Mouse (Mus musculus): Measurements from ENCODE around the gene Tenm2. TPM values are rescaled to one million over a fixed set of nuclear protein-coding genes. Genes with fewer than 3 reads are reported as not detected.

Tenm2 gene
- polyA plus RNA-seq, 1 experiment from 2014 or later = 30.2 TPM

DNA sequence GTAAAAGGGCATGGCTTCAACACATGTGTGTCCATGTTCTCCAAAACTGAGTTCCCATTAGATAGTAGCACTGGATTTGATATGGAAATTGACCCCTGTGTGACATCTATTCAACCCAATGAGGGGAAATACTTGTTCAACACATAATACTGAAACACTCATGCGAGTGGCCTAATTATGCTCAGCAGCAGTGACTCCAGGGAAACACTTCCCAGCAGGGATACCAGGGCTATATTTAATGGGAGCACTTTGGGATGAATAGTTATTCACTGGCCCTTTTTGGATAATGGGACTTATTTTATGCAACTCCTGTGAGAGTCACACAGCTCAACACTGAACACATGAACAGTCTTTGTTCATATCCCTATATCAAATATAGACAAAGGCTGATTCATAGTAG, 588.6 kb downstream of the Tenm2 start:
- H3K9ac ChIP-seq = no peak overlapping the region
- no peak overlapping the region for H3K4me3 ChIP-seq (replicated peaks; ENCODE audit: low read length)
- 0 out of 2 replicates have a peak, but pooled peaks cover 3% of the 10 kb centered on the region for H3K4me1 ChIP-seq (replicated peaks; ENCODE audit: control insufficient read depth, insufficient read depth, low read length)
- H3K36me3 ChIP-seq (replicated peaks; ENCODE audit: control insufficient read depth, insufficient read depth) = no peaks in the 10 kb centered on the region
- no peak for DNase-seq (ENCODE audit: low spot score)
- no peaks in the 10 kb centered on the region for H3K27me3 ChIP-seq (ENCODE audit: control insufficient read depth, insufficient read depth, low read length)
- H3K27ac ChIP-seq = no peak overlapping the region
- H3K9me3 ChIP-seq (ENCODE audit: control insufficient read depth, low read length) = no peaks in the 10 kb centered on the region
- no peak overlapping the region for H3K4me2 ChIP-seq (replicated peaks)
- 45% methylated on average over 1 of the region's 1 CpGs for WGBS
- ATAC-seq (ENCODE audit: low FRiP score) = no peak

DNA sequence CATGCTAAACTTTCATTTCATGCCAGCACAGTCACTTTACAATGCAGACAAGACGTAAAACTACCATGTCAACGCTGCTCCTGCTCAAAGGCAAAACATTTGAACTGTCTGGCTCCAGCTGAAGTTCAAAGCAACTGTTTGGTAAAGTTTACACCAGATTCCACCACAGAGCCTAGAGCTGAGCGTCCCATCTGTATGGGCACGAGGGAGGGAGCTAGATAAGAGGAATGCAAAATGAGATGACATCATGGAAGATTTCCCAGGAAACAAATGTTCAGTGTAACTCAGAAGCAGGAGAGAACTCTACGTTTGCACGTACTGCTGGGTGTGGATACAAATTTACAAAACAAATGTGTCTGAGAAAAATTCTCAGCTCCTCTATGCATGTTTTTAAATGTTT, 600.7 kb downstream of the Tenm2 start:
- 0 out of 2 replicates have a peak, but pooled peaks cover 11% of the 10 kb centered on the region for H3K4me1 ChIP-seq (replicated peaks; ENCODE audit: control insufficient read depth, insufficient read depth, low read length)
- no peak overlapping the region for H3K4me2 ChIP-seq (replicated peaks)
- no peak for ATAC-seq (ENCODE audit: low FRiP score)
- no peak overlapping the region for H3K9ac ChIP-seq
- DNase-seq (ENCODE audit: low spot score) = no peak
- H3K9me3 ChIP-seq (ENCODE audit: control insufficient read depth, low read length) = no peaks in the 10 kb centered on the region
- no peak overlapping the region for H3K4me3 ChIP-seq (replicated peaks; ENCODE audit: low read length)
- H3K27ac ChIP-seq = no peak overlapping the region
- no peaks in the 10 kb centered on the region for H3K36me3 ChIP-seq (replicated peaks; ENCODE audit: control insufficient read depth, insufficient read depth)
- no peaks in the 10 kb centered on the region for H3K27me3 ChIP-seq (ENCODE audit: control insufficient read depth, insufficient read depth, low read length)
- 37% methylated on average over 6 of the region's 6 CpGs for WGBS

GRCm38 (mm10) chr11:36632201-36632600, 603.6 kb downstream of the Tenm2 start:
- no peak overlapping the region for H3K4me3 ChIP-seq (replicated peaks; ENCODE audit: low read length)
- no peaks in the 10 kb centered on the region for H3K36me3 ChIP-seq (replicated peaks; ENCODE audit: control insufficient read depth, insufficient read depth)
- DNase-seq (ENCODE audit: low spot score) (no peak), ATAC-seq (ENCODE audit: low FRiP score) (no peak)
- 0 out of 2 replicates have a peak, but pooled peaks cover 11% of the 10 kb centered on the region for H3K4me1 ChIP-seq (replicated peaks; ENCODE audit: control insufficient read depth, insufficient read depth, low read length)
- no peaks in the 10 kb centered on the region for H3K9me3 ChIP-seq (ENCODE audit: control insufficient read depth, low read length)
- no peaks in the 10 kb centered on the region for H3K27me3 ChIP-seq (ENCODE audit: control insufficient read depth, insufficient read depth, low read length)
- H3K4me2 ChIP-seq (replicated peaks) = no peak overlapping the region
- no peak overlapping the region for H3K9ac ChIP-seq
- H3K27ac ChIP-seq = no peak overlapping the region

- H3K27ac ChIP-seq = no peak overlapping the region; the same call in 1 of the 2 replicates
- no peak overlapping the region for H3K9ac ChIP-seq
- H3K4me1 ChIP-seq (replicated peaks; ENCODE audit: control insufficient read depth, insufficient read depth, low read length) = no peaks in the 10 kb centered on the region; the same call in 1 of the 2 replicates
- ATAC-seq (ENCODE audit: low FRiP score) (no peak), DNase-seq (ENCODE audit: low spot score) (no peak)
- H3K4me2 ChIP-seq (replicated peaks) = no peak overlapping the region
- H3K27me3 ChIP-seq (ENCODE audit: control insufficient read depth, insufficient read depth, low read length) = no peaks in the 10 kb centered on the region
- no peak overlapping the region for H3K4me3 ChIP-seq (replicated peaks; ENCODE audit: low read length)
- no peaks in the 10 kb centered on the region for H3K36me3 ChIP-seq (replicated peaks; ENCODE audit: control insufficient read depth, insufficient read depth)
- H3K9me3 ChIP-seq (ENCODE audit: control insufficient read depth, low read length) = no peaks in the 10 kb centered on the region
- WGBS = 79% methylated on average over 6 of the region's 6 CpGs
Observed at GRCm38 (mm10) chr11:36613807-36614206, 622.0 kb downstream of the Tenm2 start.

- Histone ChIP-seq H3K9ac (no peak overlapping the region), H3K36me3 (replicated peaks; ENCODE audit: control insufficient read depth, insufficient read depth) (no peaks in the 10 kb centered on the region), H3K4me2 (replicated peaks) (no peak overlapping the region), H3K27me3 (ENCODE audit: control insufficient read depth, insufficient read depth, low read length) (no peaks in the 10 kb centered on the region), H3K9me3 (ENCODE audit: control insufficient read depth, low read length) (no peaks in the 10 kb centered on the region), H3K4me3 (replicated peaks; ENCODE audit: low read length) (no peak overlapping the region), H3K27ac (no peak overlapping the region), H3K4me1 (replicated peaks; ENCODE audit: control insufficient read depth, insufficient read depth, low read length) (peaks cover 10% of the 10 kb centered on the region)
- ATAC-seq (ENCODE audit: low FRiP score) (no peak), DNase-seq (ENCODE audit: low spot score) (no peak)
- 41% methylated on average over 8 of the region's 8 CpGs for WGBS
Observed at GRCm38 (mm10) chr11:36604815-36605382, 630.9 kb downstream of the Tenm2 start.

- ATAC-seq (ENCODE audit: low FRiP score) (no peak), DNase-seq (ENCODE audit: low spot score) (peak; percentile 55)
- H3K4me2 ChIP-seq (replicated peaks) = no peak overlapping the region
- H3K36me3 ChIP-seq (replicated peaks; ENCODE audit: control insufficient read depth, insufficient read depth) = no peaks in the 10 kb centered on the region
- 17% methylated on average over 3 of the region's 3 CpGs for WGBS
- no peak overlapping the region; the same call in 1 of the 2 replicates for H3K27ac ChIP-seq
- no peaks in the 10 kb centered on the region for H3K9me3 ChIP-seq (ENCODE audit: control insufficient read depth, low read length)
- H3K4me3 ChIP-seq (replicated peaks; ENCODE audit: low read length) = no peak overlapping the region
- H3K9ac ChIP-seq = no peak overlapping the region
- H3K27me3 ChIP-seq (ENCODE audit: control insufficient read depth, insufficient read depth, low read length) = no peaks in the 10 kb centered on the region
- H3K4me1 ChIP-seq (replicated peaks; ENCODE audit: control insufficient read depth, insufficient read depth, low read length) = peaks cover 10% of the 10 kb centered on the region
Observed at GRCm38 (mm10) chr11:36604272-36604671, 631.5 kb downstream of the Tenm2 start.

DNA sequence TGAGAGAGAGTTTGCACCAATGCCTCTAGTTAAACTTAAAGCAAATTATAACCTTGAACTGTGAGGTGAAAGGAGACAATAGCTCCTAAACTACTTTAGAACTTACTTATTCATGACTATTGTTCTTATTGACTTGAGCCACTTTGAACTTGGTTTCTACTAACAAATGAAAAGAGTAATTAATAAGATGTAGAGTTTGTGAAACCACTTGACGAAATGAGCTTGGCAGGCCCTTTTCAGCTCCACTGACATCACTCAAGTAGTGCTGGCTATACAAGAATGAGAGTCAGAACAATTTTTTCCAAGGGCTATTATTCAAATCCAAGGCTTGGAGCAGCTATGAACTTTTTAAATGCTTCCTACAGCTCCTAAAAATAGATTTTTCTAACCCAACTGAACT, 643.3 kb downstream of the Tenm2 start:
- no peaks in the 10 kb centered on the region for H3K9me3 ChIP-seq (ENCODE audit: control insufficient read depth, low read length)
- no peak overlapping the region for H3K27ac ChIP-seq
- H3K36me3 ChIP-seq (replicated peaks; ENCODE audit: control insufficient read depth, insufficient read depth) = no peaks in the 10 kb centered on the region
- no peak overlapping the region for H3K9ac ChIP-seq
- peaks cover 12% of the 10 kb centered on the region; the same call in 1 of the 2 replicates for H3K4me1 ChIP-seq (replicated peaks; ENCODE audit: control insufficient read depth, insufficient read depth, low read length)
- no peak overlapping the region for H3K4me3 ChIP-seq (replicated peaks; ENCODE audit: low read length)
- WGBS = 48% methylated on average over 1 of the region's 1 CpGs
- no peak overlapping the region for H3K4me2 ChIP-seq (replicated peaks)
- DNase-seq (ENCODE audit: low spot score) = no peak
- no peaks in the 10 kb centered on the region for H3K27me3 ChIP-seq (ENCODE audit: control insufficient read depth, insufficient read depth, low read length)
- ATAC-seq (ENCODE audit: low FRiP score) = no peak

DNA sequence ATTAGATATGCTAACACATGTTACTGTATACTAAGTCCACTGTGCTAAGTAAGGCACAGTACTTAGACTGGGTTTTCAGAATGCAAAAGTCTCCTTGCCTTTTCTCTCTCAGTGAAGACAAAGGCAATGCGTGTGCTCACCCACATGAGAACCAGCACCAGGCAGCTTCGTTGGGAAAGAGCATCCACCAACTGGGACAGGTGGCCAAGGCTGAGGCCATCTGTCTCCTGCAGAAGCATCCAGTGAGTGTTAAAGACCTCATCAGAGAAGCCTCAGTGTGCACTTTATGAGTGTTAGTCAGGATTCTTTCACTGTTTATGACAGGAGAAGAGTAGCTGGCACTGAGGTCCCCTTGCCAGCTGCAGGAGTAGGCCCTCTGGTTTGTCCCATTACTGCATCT, 669.6 kb downstream of the Tenm2 start:
- Histone ChIP-seq H3K4me2 (replicated peaks) (no peak overlapping the region), H3K27me3 (ENCODE audit: control insufficient read depth, insufficient read depth, low read length) (no peaks in the 10 kb centered on the region), H3K4me1 (replicated peaks; ENCODE audit: control insufficient read depth, insufficient read depth, low read length) (peaks cover 6% of the 10 kb centered on the region), H3K27ac (no peak overlapping the region), H3K9me3 (ENCODE audit: control insufficient read depth, low read length) (no peaks in the 10 kb centered on the region), H3K9ac (no peak overlapping the region), H3K36me3 (replicated peaks; ENCODE audit: control insufficient read depth, insufficient read depth) (no peaks in the 10 kb centered on the region), H3K4me3 (replicated peaks; ENCODE audit: low read length) (no peak overlapping the region)
- WGBS = 58% methylated on average over 2 of the region's 2 CpGs
- no peak for DNase-seq (ENCODE audit: low spot score)
- ATAC-seq (ENCODE audit: low FRiP score) = no peak

GRCm38 (mm10) chr11:36562851-36563250, 672.9 kb downstream of the Tenm2 start:
- H3K27ac ChIP-seq = no peak overlapping the region
- DNase-seq (ENCODE audit: low spot score) (no peak), ATAC-seq (ENCODE audit: low FRiP score) (no peak)
- 57% methylated on average over 3 of the region's 3 CpGs for WGBS
- no peaks in the 10 kb centered on the region for H3K27me3 ChIP-seq (ENCODE audit: control insufficient read depth, insufficient read depth, low read length)
- no peaks in the 10 kb centered on the region for H3K9me3 ChIP-seq (ENCODE audit: control insufficient read depth, low read length)
- no peaks in the 10 kb centered on the region for H3K36me3 ChIP-seq (replicated peaks; ENCODE audit: control insufficient read depth, insufficient read depth)
- no peak overlapping the region for H3K4me3 ChIP-seq (replicated peaks; ENCODE audit: low read length)
- H3K4me1 ChIP-seq (replicated peaks; ENCODE audit: control insufficient read depth, insufficient read depth, low read length) = peaks cover 6% of the 10 kb centered on the region
- no peak overlapping the region for H3K9ac ChIP-seq
- H3K4me2 ChIP-seq (replicated peaks) = no peak overlapping the region
